Mouse (Mus musculus) midbrain, embryonic 11.5 days (tissue): Measurements from ENCODE around the gene Ccne1. TPM values are rescaled to one million over a fixed set of nuclear protein-coding genes. Genes with fewer than 3 reads are reported as not detected.

ENCODE experiments used
- ATAC-seq: fragments of 200-750 bp; cut with Nextera tagmentation; 2 replicates; pipeline ENCODE4 v1.8.0; 2017; ENCODE audit warnings: moderate TSS enrichment, moderate library complexity; ENCODE audit not compliant: low FRiP score
- DNase-seq: peaks from one replicate; pipeline ENCODE4 v3.0.0; 2015; ENCODE audit warnings: low spot score; ENCODE audit errors: missing footprints
- H3K27ac ChIP-seq: fragments of 300-500 bp; sonication (generic); 2 replicates; pipeline ENCODE4 v1.5.1; 2014; ENCODE audit warnings: low read depth, low read length
- H3K27me3 ChIP-seq: fragments of 300-500 bp; sonication (generic); 2 replicates; pipeline ENCODE4 v1.6.1; 2014; ENCODE audit warnings: mild to moderate bottlenecking, low read length, moderate library complexity, mixed read lengths; ENCODE audit not compliant: control insufficient read depth, insufficient read depth
- H3K36me3 ChIP-seq: fragments of 300-500 bp; sonication (generic); 2 replicates; pipeline ENCODE4 v1.6.1; 2014; ENCODE audit warnings: mild to moderate bottlenecking, low read length, moderate library complexity, mixed read lengths; ENCODE audit not compliant: control insufficient read depth, insufficient read depth
- H3K4me1 ChIP-seq: fragments of 300-500 bp; sonication (generic); 2 replicates; pipeline ENCODE4 v1.6.1; 2014; ENCODE audit warnings: low read length; ENCODE audit not compliant: control insufficient read depth, insufficient read depth
- H3K4me2 ChIP-seq: fragments of 300-500 bp; sonication (generic); 2 replicates; pipeline ENCODE4 v1.6.1; 2014; ENCODE audit warnings: mild to moderate bottlenecking, moderate library complexity
- H3K4me3 ChIP-seq: fragments of 300-500 bp; sonication (generic); 2 replicates; pipeline ENCODE4 v1.5.1; 2014; ENCODE audit warnings: low read depth, low read length
- H3K9ac ChIP-seq: fragments of 300-500 bp; sonication (generic); 2 replicates; pipeline ENCODE4 v1.6.1; 2014; ENCODE audit warnings: low read length
- H3K9me3 ChIP-seq: fragments of 300-500 bp; sonication (generic); 2 replicates; pipeline ENCODE4 v1.6.1; 2016; ENCODE audit warnings: low read length; ENCODE audit not compliant: control insufficient read depth
- WGBS: fragments of 180-500 bp; shearing (Covaris S2); extraction: QIAGEN DNeasy Blood & Tissue Kit; methylation state at CpG from one replicate; pipeline ENCODE4 v1.1.7; 2014; 5-methylcytosine and 5-hydroxymethylcytosine counted together
- polyA plus RNA-seq: library from polyadenylated mRNA; unstranded; fragments of >200 nt; fragmentation: Nextera tagmentation; extraction: Ambion mirVana; gene quantifications from 2 replicates; pipeline ENCODE4 v1.2.1, GENCODE M21; 2014

Gene Ccne1
- polyA plus RNA-seq, 1 experiment from 2014 or later = 55.6 TPM

GRCm38 (mm10) chr7:38108260-38108632 lies 912 bp upstream of the Ccne1 start:
- DNase-seq = no peak
- Histone ChIP-seq H3K4me3 (peak overlapping the region; percentile 82), H3K9me3 (no peaks in the 10 kb centered on the region), H3K4me1 (peaks cover 16% of the 10 kb centered on the region), H3K27ac (no peak overlapping the region), H3K9ac (peak overlapping the region; percentile 60), H3K27me3 (no peaks in the 10 kb centered on the region; the same call in 1 of the 2 replicates), H3K4me2 (peak overlapping the region; percentile 96), H3K36me3 (0 out of 2 replicates have a peak, but pooled peaks cover 2% of the 10 kb centered on the region)
- WGBS = 32% methylated on average over 10 of the region's 10 CpGs
- ATAC-seq = no peak

- H3K4me1 ChIP-seq = peaks cover 16% of the 10 kb centered on the region
- peak; percentile 63; the same call in 1 of the 2 replicates for ATAC-seq
- H3K9me3 ChIP-seq = no peaks in the 10 kb centered on the region
Measured at GRCm38 (mm10) chr7:38106711-38107311, 523 bp downstream of the Ccne1 start.

GRCm38 (mm10) chr7:38105379-38105778 lies 2.0 kb downstream of the Ccne1 start:
- 93% methylated on average over 3 of the region's 3 CpGs for WGBS
- peaks cover 7% of the 10 kb centered on the region; the same call in 1 of the 2 replicates for H3K36me3 ChIP-seq
- H3K4me3 ChIP-seq = no peak overlapping the region
- ATAC-seq (no peak), DNase-seq (no peak)
- peaks cover 16% of the 10 kb centered on the region for H3K4me1 ChIP-seq
- H3K9ac ChIP-seq = no peak overlapping the region
- no peaks in the 10 kb centered on the region; the same call in 1 of the 2 replicates for H3K27me3 ChIP-seq
- peak overlapping the region; percentile 96; the same call in 1 of the 2 replicates for H3K4me2 ChIP-seq
- H3K27ac ChIP-seq = no peak overlapping the region
- H3K9me3 ChIP-seq = no peaks in the 10 kb centered on the region

More at GRCm38 (mm10) chr7:38106711-38107311, 523 bp downstream of the Ccne1 start:
- peak overlapping the region; percentile 82 for H3K4me3 ChIP-seq
- WGBS = under 1% methylated on average over 43 of the region's 47 CpGs
- no peaks in the 10 kb centered on the region; the same call in 1 of the 2 replicates for H3K27me3 ChIP-seq
- H3K36me3 ChIP-seq = 0 out of 2 replicates have a peak, but pooled peaks cover 3% of the 10 kb centered on the region
- peak overlapping the region; percentile 59 for H3K27ac ChIP-seq
- H3K9ac ChIP-seq = peak overlapping the region; percentile 82
- peak; percentile 94 for DNase-seq
- H3K4me2 ChIP-seq = peak overlapping the region; percentile 96

- Histone ChIP-seq H3K4me3 (no peak overlapping the region), H3K9me3 (no peaks in the 10 kb centered on the region), H3K27ac (no peak overlapping the region), H3K9ac (no peak overlapping the region), H3K4me2 (no peak overlapping the region), H3K4me1 (peaks cover 16% of the 10 kb centered on the region), H3K27me3 (no peaks in the 10 kb centered on the region; the same call in 1 of the 2 replicates), H3K36me3 (peaks cover 13% of the 10 kb centered on the region; the same call in 1 of the 2 replicates)
- DNase-seq (peak; percentile 81), ATAC-seq (no peak)
- 84% methylated on average over 5 of the region's 5 CpGs for WGBS
Measured at GRCm38 (mm10) chr7:38104097-38104496, 3.2 kb downstream of the Ccne1 start.

GRCm38 (mm10) chr7:38094353-38094752 lies 13.0 kb downstream of the Ccne1 start:
- Histone ChIP-seq H3K4me3 (no peak overlapping the region), H3K27ac (no peak overlapping the region), H3K4me2 (no peak overlapping the region), H3K27me3 (no peaks in the 10 kb centered on the region), H3K9me3 (no peaks in the 10 kb centered on the region), H3K4me1 (no peaks in the 10 kb centered on the region), H3K9ac (no peak overlapping the region), H3K36me3 (peaks cover 12% of the 10 kb centered on the region)
- WGBS = 85% methylated on average over 6 of the region's 6 CpGs
- ATAC-seq (no peak), DNase-seq (no peak)

GRCm38 (mm10) chr7:38093101-38093500 lies 14.2 kb downstream of the Ccne1 start:
- Histone ChIP-seq H3K4me1 (no peaks in the 10 kb centered on the region), H3K27ac (no peak overlapping the region), H3K4me3 (no peak overlapping the region), H3K9me3 (no peaks in the 10 kb centered on the region), H3K9ac (no peak overlapping the region), H3K27me3 (no peaks in the 10 kb centered on the region), H3K36me3 (no peaks in the 10 kb centered on the region; the same call in 1 of the 2 replicates), H3K4me2 (no peak overlapping the region)
- no peak for DNase-seq
- no peak for ATAC-seq
- 73% methylated on average over 2 of the region's 2 CpGs for WGBS

GRCm38 (mm10) chr7:38089930-38090675 lies 17.2 kb downstream of the Ccne1 start:
- Histone ChIP-seq H3K4me1 (peaks cover 7% of the 10 kb centered on the region), H3K27ac (no peak overlapping the region), H3K9ac (no peak overlapping the region), H3K4me2 (no peak overlapping the region), H3K36me3 (no peaks in the 10 kb centered on the region), H3K4me3 (no peak overlapping the region), H3K9me3 (no peaks in the 10 kb centered on the region), H3K27me3 (peaks cover 7% of the 10 kb centered on the region)
- ATAC-seq (no peak), DNase-seq (no peak)
- 85% methylated on average over 7 of the region's 7 CpGs for WGBS

- WGBS = 93% methylated on average over 2 of the region's 2 CpGs
- H3K27me3 ChIP-seq = peaks cover 7% of the 10 kb centered on the region
Measured at GRCm38 (mm10) chr7:38088456-38088855, 18.9 kb downstream of the Ccne1 start.

GRCm38 (mm10) chr7:38087856-38088255 lies 19.5 kb downstream of the Ccne1 start:
- Histone ChIP-seq H3K4me1 (peaks cover 7% of the 10 kb centered on the region), H3K4me2 (no peak overlapping the region), H3K36me3 (no peaks in the 10 kb centered on the region), H3K9ac (no peak overlapping the region), H3K27ac (no peak overlapping the region), H3K9me3 (no peaks in the 10 kb centered on the region), H3K27me3 (peaks cover 7% of the 10 kb centered on the region), H3K4me3 (no peak overlapping the region)
- DNase-seq (no peak), ATAC-seq (no peak)
- WGBS = 87% methylated on average over 8 of the region's 8 CpGs

More at GRCm38 (mm10) chr7:38088456-38088855, 18.9 kb downstream of the Ccne1 start:
- no peak overlapping the region for H3K4me3 ChIP-seq
- no peak overlapping the region for H3K4me2 ChIP-seq
- no peak for ATAC-seq
- no peaks in the 10 kb centered on the region for H3K36me3 ChIP-seq
- no peaks in the 10 kb centered on the region for H3K9me3 ChIP-seq
- H3K4me1 ChIP-seq = peaks cover 7% of the 10 kb centered on the region
- no peak overlapping the region for H3K9ac ChIP-seq
- H3K27ac ChIP-seq = no peak overlapping the region
- DNase-seq = no peak
